Mouse (Mus musculus) kidney, adult 2 months (tissue): ENCODE measurements around the gene Slc25a38. TPM values are rescaled to one million over a fixed set of nuclear protein-coding genes. Genes with fewer than 3 reads are reported as not detected.

Source experiments
- DNase-seq: peaks from one replicate; pipeline ENCODE4 v3.0.0; 2021
- H3K27ac ChIP-seq: fragments of 200-500 bp; 2 replicates; pipeline ENCODE4 v1.5.1; 2012; ENCODE audit warnings: low read depth, low read length, control low read depth, inconsistent platforms; ENCODE audit not compliant: insufficient read depth
- H3K27me3 ChIP-seq: fragments of 200-500 bp; replicated peaks from 2 replicates; pipeline ENCODE4 v1.6.1; 2012; ENCODE audit warnings: mild to moderate bottlenecking, moderate library complexity, low read length, inconsistent platforms; ENCODE audit not compliant: control insufficient read depth, insufficient read depth
- H3K36me3 ChIP-seq: fragments of 200-500 bp; 2 replicates; pipeline ENCODE4 v1.6.1; 2012; ENCODE audit warnings: mild to moderate bottlenecking, moderate library complexity, low read length, inconsistent platforms; ENCODE audit not compliant: control insufficient read depth, insufficient read depth
- H3K4me1 ChIP-seq: fragments of 200-500 bp; 2 replicates; pipeline ENCODE4 v1.6.1; 2011; ENCODE audit warnings: low read length; ENCODE audit not compliant: control insufficient read depth, insufficient read depth
- H3K4me3 ChIP-seq: fragments of 200-500 bp; 2 replicates; pipeline ENCODE4 v1.5.1; 2011; ENCODE audit warnings: mild to moderate bottlenecking, low read depth, low read length, control low read depth; ENCODE audit not compliant: insufficient read depth
- CTCF ChIP-seq: fragments of 200-500 bp; conservative IDR thresholded peaks from 2 replicates; pipeline ENCODE4 v1.5.1; 2011; ENCODE audit warnings: low read depth, mild to moderate bottlenecking, control low read depth, low read length, moderate library complexity, mixed read lengths; ENCODE audit not compliant: insufficient read depth, insufficient read length
- POLR2A ChIP-seq: fragments of 200-500 bp; IDR thresholded peaks from one replicate; pipeline ENCODE4 v1.6.1; 2011; ENCODE audit warnings: low read depth, low read length, control low read depth
- WGBS: fragments of 180-500 bp; shearing (Covaris S2); methylation state at CpG from one replicate; pipeline ENCODE4 v1.1.7; 2018; 5-methylcytosine and 5-hydroxymethylcytosine counted together
- polyA plus RNA-seq: library from polyadenylated mRNA; depleted of rRNA; stranded (reverse); fragments of >200 nt; gene quantifications from 2 replicates; pipeline ENCODE4 v1.2.3, GENCODE M21; 2012

Gene Slc25a38
- polyA plus RNA-seq, 1 experiment = 52.0 TPM

DNA sequence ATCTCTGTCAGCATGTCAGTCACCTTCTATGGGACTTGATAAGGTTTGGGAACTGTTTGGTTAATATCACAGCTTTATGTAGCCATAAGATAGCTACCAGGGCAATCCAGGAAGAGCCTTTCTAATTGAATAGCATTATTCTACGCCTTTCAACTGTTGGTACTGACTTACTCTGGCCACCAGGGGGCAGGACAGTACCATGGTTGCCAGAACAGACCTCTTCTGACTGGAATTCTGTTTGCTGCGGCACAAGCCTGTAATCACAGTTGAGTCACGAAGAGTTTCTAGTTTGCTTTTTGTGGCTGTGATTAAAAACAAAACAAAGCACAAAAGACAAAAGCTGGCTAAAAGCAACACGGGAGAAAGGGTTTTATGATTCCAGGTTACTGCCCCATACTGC is 30.5 kb downstream of the Slc25a38 start:
- peak; percentile 75 for DNase-seq
- H3K4me1 ChIP-seq = no peaks in the 10 kb centered on the region
- TF ChIP-seq POLR2A (no peak), CTCF (peak; percentile 90)

DNA sequence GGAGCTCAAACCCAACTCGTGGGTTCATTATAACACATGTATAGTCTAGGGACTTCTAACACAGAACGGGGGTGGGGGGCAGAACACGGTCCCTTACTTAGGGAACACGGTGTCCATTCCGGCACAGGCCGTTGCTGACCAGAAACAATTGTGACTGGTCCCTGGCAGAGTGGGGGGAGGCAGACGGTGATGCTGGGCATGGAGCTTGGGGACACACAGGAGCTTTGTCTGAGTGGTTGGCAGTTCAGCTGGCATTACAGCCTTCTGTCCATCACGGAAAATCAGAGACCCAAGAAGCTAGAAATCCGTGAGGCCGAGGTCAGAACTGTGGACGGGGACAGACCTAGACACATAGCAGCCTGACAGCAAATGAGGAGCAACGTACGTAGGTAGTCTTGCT is 34.3 kb downstream of the Slc25a38 start:
- H3K4me1 ChIP-seq = no peaks in the 10 kb centered on the region
- no peak for TF ChIP-seq CTCF
- TF ChIP-seq POLR2A = no peak
- no peak overlapping the region for H3K27ac ChIP-seq
- no peaks in the 10 kb centered on the region for H3K27me3 ChIP-seq
- no peak for DNase-seq
- 82% methylated on average over 13 of the region's 13 CpGs for WGBS
- H3K36me3 ChIP-seq = no peaks in the 10 kb centered on the region
- no peak overlapping the region for H3K4me3 ChIP-seq

More for the DNA sequence above, 30.5 kb downstream of the Slc25a38 start:
- Histone ChIP-seq H3K4me3 (no peak overlapping the region), H3K27ac (no peak overlapping the region), H3K27me3 (no peaks in the 10 kb centered on the region), H3K36me3 (no peaks in the 10 kb centered on the region)
- whole genome bisulfite sequencing = 4% methylated on average over 4 of the region's 4 CpGs

DNA sequence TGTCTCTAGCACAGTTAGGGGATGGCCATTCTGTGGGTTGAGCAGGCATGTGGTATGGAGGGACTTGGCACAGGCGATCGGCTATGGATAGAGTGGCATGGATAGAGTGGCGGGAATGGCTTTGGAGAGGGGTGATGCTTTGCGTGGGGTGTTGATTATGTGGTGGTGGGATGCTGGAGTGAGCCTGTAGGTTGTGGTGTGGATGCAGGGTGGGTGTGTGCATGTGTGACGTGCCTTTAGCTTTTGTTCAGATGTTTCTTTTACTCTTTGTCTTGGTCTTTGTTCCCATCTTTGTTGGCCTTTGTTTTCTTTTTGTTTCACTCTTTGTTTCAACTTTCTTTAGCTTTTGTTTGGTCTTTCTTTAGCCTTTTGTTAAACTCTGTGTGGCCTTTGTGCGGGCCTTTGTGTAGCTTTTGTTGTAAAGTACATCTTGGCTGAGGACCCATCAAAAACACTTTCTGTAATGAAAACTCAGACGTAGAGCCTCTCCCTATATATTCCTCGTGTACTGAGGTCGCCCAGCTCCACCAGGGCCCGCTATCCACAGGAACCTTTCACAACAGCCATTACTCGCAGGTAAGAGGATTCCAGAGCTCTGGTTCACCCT is 39.2 kb downstream of the Slc25a38 start, which contains the start of gene Mobp:
TSS of gene Mobp (plus strand) at position 486 of the 607 bp plus-strand sequence.
- no peak within 1 kb of the TSS for H3K4me3 ChIP-seq
- TF ChIP-seq POLR2A = no peak
- no peak for TF ChIP-seq CTCF
- H3K27me3 ChIP-seq = no peaks in the 10 kb centered on the region
- H3K27ac ChIP-seq = no peak within 1 kb of the TSS
- no peak for DNase-seq
- WGBS = 84% methylated on average over 11 of the region's 11 CpGs
- H3K4me1 ChIP-seq = no peaks in the 10 kb centered on the region
- no peaks in the 10 kb centered on the region for H3K36me3 ChIP-seq

DNA sequence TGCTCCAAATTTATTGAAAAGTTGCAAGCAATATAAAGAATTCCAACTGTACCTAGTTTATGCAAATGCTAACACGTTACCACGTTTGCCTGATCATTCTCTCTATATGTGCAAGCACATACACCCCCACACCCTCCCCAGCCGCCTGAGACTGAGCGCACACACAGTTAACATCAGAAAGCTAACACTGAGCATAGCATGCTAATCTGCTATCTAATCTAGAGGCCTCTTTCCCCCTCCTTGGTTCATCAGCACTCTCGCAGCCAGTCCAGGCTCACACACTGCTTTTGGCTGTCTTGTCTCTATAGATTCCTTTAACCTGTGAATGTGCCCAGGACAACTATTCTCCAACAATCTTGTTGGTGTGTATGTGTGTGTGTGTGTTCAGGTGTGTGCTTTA is 41.0 kb downstream of the Slc25a38 start:
- no peak overlapping the region for H3K4me3 ChIP-seq
- no peaks in the 10 kb centered on the region for H3K4me1 ChIP-seq
- H3K36me3 ChIP-seq = no peaks in the 10 kb centered on the region
- no peak for DNase-seq
- no peak overlapping the region for H3K27ac ChIP-seq
- no peaks in the 10 kb centered on the region for H3K27me3 ChIP-seq
- 77% methylated on average over 5 of the region's 5 CpGs for whole genome bisulfite sequencing
- TF ChIP-seq CTCF = no peak
- no peak for TF ChIP-seq POLR2A

DNA sequence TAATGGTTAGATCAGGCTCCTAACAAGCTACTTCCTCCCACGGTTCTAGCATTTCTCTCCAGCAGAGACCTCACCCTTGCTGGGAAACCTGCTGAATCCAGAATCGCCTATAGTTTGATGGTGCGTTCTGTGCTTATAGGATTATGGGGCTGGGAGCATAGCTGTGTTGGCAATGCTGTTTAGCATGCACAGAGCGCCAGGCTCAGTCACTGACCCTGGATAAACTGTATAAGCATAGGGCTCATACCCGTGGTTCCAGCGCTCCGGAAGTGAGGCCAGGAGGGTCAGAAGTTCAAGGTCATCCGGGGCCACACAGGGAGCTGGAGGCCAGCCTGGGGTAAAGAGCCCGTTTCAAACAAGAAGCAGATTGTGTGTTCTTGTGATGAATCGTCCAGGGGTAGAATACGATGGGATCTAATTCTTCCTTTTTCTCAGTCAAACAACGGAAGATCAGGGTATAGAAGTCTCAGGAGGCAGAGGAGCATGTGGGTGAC is 41.8 kb downstream of the Slc25a38 start:
- no peak for DNase-seq
- no peaks in the 10 kb centered on the region for H3K36me3 ChIP-seq
- no peaks in the 10 kb centered on the region for H3K27me3 ChIP-seq
- H3K27ac ChIP-seq = no peak overlapping the region
- no peak overlapping the region for H3K4me3 ChIP-seq
- H3K4me1 ChIP-seq = no peaks in the 10 kb centered on the region
- 74% methylated on average over 12 of the region's 12 CpGs for WGBS
- TF ChIP-seq CTCF (no peak), POLR2A (no peak)

DNA sequence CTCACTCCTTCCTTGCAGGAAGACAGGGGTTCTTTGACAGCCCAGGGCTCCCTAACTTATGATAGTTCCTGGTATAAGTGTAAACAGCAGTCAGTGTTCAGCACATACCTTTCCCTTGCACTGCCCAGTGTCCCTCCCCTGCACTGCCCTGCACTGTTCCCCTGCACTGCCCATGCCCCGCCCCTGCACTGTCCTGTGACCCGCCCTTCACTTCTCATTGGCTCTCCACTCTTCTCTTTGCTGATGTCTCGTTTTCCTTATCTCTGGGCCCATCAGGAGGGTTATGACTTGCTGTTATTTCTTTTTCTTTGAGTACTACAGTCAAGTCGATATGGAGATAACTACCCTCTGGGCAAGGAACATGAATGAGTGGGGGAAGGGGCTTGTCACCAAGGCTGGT is 47.9 kb downstream of the Slc25a38 start:
- DNase-seq = no peak
- Histone ChIP-seq H3K4me3 (no peak overlapping the region), H3K4me1 (no peaks in the 10 kb centered on the region), H3K27me3 (no peaks in the 10 kb centered on the region), H3K27ac (no peak overlapping the region), H3K36me3 (no peaks in the 10 kb centered on the region)
- 48% methylated on average over 4 of the region's 4 CpGs for whole genome bisulfite sequencing
- TF ChIP-seq CTCF = no peak
- no peak for TF ChIP-seq POLR2A

DNA sequence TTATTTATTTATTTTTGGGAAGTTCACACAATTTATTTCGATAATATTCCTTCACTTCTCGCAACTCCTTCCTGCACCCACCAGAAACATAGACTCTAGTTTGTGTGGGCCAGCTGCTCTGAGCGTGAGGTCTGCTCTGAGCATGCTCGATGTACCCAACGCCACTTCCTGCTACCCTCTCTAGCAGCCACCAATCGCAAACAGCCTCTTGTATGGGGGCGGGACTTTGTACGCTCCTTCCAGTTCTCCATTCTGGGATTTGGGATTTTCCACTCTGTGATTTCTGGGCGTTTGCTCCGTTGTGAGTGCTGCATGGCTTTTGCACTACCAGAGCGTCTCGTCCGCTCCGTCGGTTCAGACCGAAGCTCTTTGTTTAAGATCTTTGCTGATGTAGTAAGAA is 53.7 kb downstream of the Slc25a38 start:
- H3K4me3 ChIP-seq = no peak overlapping the region
- H3K27me3 ChIP-seq = no peaks in the 10 kb centered on the region; the same call in 1 of the 2 replicates
- TF ChIP-seq CTCF (no peak), POLR2A (no peak)
- DNase-seq = no peak
- no peaks in the 10 kb centered on the region for H3K4me1 ChIP-seq
- no peak overlapping the region for H3K27ac ChIP-seq
- WGBS = 87% methylated on average over 16 of the region's 16 CpGs
- no peaks in the 10 kb centered on the region for H3K36me3 ChIP-seq
